Mouse (Mus musculus): Measurements from ENCODE around the gene Hcn3. TPM values are rescaled to one million over a fixed set of nuclear protein-coding genes. Genes with fewer than 3 reads are reported as not detected.

Hcn3 gene
- total RNA-seq (2017), result 0.25 and 0.47 TPM in 2 replicates

DNA sequence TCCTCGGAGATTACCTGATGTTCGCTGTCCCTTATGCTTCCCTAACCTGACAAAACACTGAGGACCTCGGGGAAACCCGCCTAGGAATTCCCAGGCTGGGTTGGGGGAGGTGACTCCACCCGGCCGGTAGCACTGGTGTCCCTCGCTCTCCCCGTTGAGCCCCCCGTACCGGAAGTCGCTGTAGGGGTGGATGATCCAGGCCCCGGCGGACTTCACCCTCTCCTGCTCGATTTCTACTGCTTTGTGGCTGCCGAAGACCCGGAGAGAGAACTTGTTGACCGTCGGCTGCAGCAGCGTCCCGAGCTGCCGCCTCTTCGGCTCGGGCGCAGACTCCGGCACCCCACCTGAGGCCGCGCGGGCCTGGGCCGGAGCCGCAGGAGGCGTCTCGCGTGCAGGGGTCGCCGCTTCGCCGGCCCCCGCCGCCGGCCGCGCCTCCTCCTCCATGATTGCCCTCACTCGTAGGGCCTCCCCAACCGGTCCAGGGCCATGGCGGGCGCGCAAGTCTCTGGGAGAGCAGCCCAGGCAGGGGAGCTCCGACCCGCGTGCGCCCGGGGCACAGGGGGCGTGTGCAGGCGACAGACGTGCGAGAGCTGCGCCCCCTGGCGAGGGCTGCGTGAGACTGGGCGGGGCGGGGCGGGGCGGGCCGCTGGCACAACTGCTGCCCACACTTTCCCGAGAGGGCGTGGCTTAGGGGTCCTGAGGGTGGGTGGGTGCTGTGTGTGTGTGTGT is at the start of gene Hcn3:
Gene Hcn3 (minus strand): TSS at position 581 of the 729 bp plus-strand sequence.
- ATAC-seq (ENCODE audit: extremely low read depth, insufficient number of reproducible peaks, low FRiP score, poor library complexity, severe bottlenecking), result peak; percentile 35; the same call in 1 of the 2 replicates

DNA sequence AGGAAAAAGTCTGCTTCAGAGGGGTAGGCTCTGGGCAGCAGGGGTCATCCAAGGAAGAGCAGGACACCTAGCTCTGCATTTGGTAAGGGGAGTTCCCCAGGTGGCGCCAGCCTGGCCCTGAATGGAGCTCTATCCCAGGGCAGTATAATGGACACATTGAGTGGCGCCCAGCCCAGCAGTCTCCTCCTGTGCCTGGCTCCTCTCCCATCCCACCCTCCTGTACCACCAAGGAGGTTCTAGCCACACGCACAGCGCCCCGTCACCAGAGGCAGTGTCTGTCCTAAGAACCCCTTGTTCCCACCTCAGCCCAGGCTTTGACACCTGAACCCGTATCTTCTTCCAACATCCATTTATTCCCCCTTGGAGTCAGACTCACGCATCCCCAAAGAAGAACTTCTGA is 49.7 kb upstream of the Hcn3 start:
- ATAC-seq (ENCODE audit: extremely low read depth, insufficient number of reproducible peaks, low FRiP score, poor library complexity, severe bottlenecking), result no peak

DNA sequence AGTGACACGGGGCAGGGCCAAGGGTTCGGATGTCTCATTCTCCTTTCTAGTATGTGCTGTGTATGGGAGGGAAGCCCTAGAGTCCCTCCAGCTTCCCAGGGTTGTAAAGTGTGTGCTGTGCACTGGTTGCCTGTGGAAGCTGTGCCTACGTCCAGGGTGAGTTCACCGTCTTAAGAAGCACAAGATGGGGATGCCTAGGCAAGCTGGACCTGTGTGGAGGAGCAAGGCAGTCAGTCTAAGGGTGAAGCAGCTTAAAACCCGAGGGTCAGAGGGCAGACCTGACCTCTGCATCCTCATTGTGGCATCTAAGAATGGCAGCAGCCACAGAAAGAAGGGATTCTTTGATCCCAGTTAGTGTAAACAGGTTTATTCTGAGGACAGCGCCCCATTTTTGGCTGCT is 48.7 kb upstream of the Hcn3 start:
- no peak for ATAC-seq (ENCODE audit: extremely low read depth, insufficient number of reproducible peaks, low FRiP score, poor library complexity, severe bottlenecking)

DNA sequence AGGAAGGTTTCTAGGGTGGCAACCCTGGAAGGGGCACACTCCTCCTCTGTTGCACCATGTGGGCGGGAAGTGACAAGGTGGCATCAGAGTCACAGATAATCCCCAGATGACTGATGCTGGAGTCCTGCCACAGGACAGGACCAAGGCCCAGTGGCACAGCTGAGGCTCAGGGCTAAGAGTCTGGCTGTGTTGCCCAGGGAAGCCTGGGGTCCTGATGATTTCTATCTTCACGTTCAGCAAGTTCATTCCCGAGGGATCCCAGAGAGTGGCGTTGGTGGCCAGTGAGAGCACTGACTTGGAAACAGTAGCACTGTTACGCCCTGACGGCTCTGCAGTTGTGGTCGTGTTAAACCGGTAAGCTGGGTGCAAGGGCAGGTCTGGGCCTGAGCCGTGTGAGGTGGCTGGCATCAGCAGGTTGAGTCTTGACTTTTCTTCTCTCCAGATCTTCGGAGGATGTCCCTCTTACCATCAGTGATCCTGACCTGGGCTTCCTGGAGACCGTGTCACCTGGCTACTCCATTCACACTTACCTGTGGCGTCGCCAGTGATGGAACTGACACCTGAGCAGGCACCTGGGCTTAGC is 48.2 kb upstream of the Hcn3 start:
- no peak for ATAC-seq (ENCODE audit: extremely low read depth, insufficient number of reproducible peaks, low FRiP score, poor library complexity, severe bottlenecking)

DNA sequence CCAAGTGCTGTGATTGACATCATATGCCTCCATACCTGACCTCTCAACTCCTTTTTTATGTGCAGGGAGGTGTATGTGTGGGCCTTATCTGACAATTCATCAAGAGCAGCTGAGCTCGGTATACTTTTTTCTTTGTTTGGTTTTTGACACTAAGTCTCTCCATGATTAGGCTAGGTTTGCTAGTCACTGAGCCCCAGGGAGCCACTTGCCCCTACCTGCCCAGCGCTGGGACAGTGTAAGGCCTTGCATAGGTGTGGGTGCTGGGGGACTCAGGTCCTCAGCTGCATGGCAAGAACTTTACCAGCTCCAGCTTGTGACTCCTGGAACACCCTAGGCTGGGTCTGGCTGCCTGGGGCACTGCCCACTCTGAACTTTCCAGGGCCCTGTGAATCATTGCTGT is 46.7 kb upstream of the Hcn3 start:
- ATAC-seq (ENCODE audit: extremely low read depth, insufficient number of reproducible peaks, low FRiP score, poor library complexity, severe bottlenecking), result no peak

DNA sequence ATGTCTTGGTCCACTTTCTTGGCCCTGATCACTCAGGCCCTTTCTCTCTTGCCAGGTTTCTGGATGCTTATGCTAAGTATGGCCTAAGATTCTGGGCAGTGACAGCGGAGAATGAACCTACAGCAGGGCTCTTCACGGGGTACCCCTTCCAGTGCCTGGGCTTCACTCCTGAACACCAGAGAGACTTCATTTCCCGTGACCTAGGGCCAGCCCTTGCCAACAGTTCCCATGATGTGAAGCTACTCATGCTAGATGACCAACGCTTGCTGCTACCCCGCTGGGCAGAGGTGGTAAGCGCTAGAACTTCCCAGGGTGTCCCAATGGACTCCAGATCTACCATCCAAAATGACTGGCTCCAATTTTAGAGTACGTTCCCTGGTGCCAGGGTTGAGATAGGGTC is 46.1 kb upstream of the Hcn3 start:
- no peak for ATAC-seq (ENCODE audit: extremely low read depth, insufficient number of reproducible peaks, low FRiP score, poor library complexity, severe bottlenecking)

DNA sequence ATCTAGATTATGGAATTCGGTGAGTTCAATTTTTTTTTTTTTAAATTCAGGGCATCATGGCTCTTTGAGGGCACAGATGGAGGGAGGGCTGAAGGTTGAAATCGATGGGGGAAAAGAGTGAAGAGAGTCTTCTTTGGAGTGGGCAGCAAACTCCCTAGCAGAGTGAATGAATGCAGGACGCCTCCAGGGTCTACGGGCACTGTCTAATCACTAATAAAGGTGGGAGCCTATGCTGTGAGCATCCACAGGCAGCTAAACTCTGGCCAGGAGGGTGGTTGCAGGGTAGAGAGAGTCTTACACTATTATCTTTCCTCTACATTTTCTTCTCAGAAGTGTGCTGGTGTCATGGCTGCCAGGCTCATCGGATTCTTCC is 43.1 kb upstream of the Hcn3 start:
- no peak for ATAC-seq (ENCODE audit: extremely low read depth, insufficient number of reproducible peaks, low FRiP score, poor library complexity, severe bottlenecking)

DNA sequence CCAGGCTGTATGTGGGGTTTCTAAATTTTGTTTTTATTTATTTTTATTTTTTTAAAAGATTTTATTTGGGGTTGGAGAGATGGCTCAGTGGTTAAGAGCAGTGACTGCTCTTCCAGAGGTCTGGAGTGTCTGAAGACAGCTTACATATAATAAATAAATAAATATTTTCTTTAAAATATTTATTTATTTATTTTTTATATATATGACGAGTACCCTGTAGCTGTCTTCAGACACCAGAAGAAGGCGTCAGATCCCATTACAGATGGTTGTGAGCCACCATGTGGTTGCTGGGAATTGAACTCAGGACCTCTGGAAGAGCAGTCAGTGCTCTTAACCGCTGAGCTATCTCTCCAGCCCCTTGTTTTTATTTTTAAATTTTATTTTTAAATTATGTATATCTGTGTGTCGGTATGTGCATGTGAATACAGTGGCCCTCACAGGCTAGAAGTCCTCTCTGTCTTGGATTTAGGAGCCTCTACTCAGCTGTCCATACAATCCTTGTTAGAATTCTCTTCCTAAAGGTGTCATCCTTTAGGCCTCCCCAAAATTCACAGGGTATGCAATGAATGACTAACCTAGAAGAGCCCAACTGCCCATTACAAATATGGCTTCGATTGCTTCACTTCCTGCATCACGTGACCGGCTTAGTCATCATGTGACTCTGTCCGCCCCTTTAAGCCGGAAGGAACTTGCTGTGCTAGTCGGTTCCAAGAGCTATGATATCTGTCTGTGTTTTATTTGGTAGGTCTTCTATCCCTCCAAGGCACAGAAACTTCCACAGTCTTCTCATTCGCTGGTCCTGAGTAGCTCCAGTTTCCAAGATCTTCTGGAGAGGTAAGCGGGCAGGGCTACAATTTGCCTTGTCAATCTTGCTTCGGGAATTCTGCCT is 42.5 kb upstream of the Hcn3 start, which contains the start of gene Gba:
Gene Gba (plus strand): TSS at position 676 of the 889 bp plus-strand sequence.
- peak; percentile 93 for ATAC-seq (ENCODE audit: extremely low read depth, insufficient number of reproducible peaks, low FRiP score, poor library complexity, severe bottlenecking)

DNA sequence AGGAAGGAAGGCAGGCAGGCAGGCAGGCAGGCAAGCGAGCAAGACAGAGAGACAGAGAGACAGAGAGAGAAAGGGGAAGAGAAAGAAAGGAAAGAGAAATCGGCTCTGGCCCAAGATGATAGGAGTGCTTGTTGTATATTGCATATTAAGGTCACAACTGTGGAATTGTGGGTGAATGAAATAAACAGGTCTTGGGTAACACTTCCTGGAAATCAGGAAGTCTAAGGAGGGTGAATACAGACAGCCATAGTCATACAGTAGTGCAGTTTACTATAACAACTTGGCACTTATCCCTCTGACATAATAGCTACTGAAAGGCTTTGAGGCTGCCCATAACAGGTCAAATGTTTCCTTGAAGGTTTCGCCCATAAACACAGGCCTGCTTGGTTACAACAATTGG is 39.8 kb upstream of the Hcn3 start:
- no peak for ATAC-seq (ENCODE audit: extremely low read depth, insufficient number of reproducible peaks, low FRiP score, poor library complexity, severe bottlenecking)

DNA sequence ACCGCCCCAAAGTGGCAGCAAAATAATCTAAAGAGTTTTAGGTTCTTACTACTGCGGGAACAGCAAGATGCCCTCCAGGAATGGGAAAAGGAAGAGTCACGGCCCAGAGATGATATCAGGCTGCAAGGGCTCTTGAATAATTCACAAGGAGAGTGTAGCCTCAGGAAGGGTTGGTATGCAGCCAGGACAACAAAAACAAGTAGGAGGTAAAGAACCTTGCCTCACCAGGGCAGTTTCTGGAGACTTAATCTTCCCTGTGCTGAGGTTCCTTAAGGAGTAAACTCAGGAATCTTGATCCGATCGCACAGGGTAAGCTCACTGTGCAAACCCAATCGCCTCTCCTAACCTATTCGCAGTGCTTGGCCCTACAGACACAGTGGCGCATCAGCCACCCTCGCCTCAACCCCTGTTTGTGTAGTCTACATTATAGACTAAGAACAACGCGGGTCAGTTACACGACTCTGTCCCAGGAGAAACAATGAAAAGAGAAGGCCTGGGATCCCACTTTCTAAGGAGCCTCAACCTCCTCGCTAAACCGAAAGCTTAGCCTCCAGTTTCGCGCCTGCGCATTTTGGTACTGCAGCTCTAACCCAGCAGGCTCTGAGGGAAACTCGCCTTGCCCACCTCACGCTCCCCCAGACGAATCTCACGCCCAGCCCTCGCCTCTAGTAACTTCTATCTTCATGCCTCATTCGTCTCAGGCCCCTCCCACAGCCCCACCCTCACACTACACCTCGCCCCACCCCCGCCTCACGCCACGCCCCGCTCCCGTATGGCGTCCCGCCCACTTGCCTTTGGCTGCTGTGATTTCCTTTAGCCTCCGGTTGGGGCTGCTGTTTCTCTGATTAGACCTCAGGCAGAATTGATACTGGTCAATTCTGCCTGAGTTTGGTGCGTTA is 36.2 kb upstream of the Hcn3 start:
- ATAC-seq (ENCODE audit: extremely low read depth, insufficient number of reproducible peaks, low FRiP score, poor library complexity, severe bottlenecking), result peak; percentile 92

DNA sequence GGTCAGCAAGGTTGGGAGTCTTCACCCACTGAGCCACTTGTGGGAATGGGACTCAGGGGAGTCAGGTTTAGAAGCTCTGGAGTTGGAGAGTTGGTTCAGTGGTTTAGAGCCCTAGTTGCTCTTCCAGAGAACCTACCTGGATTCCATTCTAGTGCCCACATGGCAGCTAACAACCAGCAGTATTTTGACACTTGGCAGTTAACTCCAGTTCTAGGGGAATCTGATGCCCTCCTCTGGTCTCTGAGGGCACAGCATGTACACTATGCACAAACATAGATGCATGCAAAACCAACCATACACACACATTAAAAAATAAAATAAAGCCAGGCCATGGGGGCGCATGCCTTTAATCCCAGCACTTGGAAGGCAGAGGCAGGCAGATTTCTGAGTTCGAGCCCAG is 33.9 kb upstream of the Hcn3 start:
- ATAC-seq (ENCODE audit: extremely low read depth, insufficient number of reproducible peaks, low FRiP score, poor library complexity, severe bottlenecking), result no peak

DNA sequence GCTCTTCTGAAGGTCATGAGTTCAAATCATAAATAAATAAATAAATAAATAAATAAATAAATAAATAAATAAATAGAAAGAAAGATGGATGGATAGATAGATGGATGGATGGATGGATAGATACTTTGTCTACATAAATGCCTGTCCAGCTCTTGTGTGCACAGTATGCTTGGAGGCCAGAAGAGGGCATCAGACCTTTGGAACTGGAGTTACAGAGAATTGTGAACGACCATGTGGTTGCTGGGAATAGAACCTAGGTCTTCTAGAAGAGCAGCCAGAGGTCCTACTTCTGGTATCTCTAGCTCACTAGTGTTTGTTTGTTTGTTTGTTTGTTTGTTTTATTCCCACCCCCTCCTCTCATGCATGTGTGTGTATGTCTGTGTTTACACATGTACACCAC is 33.4 kb upstream of the Hcn3 start:
- no peak for ATAC-seq (ENCODE audit: extremely low read depth, insufficient number of reproducible peaks, low FRiP score, poor library complexity, severe bottlenecking)

DNA sequence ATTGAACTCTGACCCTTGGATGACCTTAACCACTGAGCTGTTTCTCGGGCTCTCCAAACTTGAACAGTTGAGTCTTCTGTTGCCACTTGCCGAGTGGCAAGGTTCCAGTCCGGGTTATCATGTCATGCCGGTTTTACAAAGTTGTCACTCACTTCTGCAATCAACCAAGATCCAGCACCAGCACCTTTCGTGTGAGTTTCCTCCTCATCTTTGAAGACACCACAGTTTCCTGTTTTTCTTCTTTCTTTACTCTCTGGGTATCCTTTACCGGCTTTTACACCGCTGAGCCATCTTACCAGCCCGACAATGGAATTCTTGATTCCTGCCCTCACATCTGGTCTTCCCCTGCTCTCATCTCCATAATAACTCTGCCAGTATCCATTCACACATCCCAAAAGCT is 30.4 kb upstream of the Hcn3 start:
- peak; percentile 25; the same call in 1 of the 2 replicates for ATAC-seq (ENCODE audit: extremely low read depth, insufficient number of reproducible peaks, low FRiP score, poor library complexity, severe bottlenecking)

DNA sequence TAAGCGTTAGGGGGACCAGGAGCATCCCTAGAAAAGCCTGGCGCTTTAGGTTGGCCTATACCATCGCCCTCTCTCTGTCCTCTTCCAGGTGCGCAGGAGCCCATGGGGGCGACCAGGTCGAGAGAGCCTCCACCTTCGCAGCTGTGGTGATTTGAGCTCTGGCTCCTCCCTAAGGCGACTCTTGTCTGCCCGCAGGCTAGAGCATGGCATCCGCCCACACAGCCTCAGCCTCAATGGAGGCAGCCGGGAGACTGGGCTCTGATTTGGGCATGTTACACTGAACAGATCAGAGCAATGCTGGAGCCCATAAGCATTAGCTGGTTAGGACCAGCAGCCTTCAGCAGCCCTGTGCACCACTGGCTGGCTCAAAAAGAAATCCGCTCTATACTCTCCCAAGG is 28.5 kb upstream of the Hcn3 start:
- no peak for ATAC-seq (ENCODE audit: extremely low read depth, insufficient number of reproducible peaks, low FRiP score, poor library complexity, severe bottlenecking)

DNA sequence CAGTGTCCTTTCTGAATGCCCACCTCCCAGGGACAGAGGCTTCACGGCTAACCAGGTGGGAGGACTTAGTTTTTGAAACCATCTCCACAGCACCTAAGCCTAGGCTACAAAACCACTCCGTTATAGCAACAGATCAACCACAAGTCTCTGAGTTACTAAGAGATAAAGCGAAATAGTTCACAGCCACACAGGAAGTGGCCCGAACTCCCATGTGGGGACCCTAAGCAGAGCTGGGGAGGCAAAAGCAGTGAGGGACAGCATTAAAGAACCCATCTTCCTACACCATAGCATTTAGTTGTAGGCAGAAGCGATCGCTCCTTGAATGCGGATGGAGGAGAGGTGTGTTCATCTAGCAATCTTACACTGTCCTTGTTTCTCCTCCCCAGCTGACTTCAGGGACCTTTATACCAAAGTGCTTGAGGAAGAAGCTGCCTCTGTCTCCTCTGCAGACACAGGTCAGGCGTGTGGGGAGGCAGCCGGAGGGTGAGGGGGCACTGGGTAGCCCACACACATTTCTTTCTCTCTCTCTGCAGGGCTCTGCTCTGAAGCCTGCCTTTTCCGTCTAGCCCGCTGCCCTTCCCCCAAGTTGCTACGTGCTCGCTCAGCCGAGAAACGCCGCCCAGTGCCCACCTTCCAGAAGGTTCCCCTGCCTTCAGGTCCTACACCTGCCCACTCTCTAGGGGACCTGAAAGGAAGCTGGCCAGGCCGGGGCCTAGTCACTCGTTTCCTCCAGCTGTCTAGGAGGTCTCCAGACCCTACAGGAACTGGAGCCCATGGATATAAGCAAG is 27.9 kb upstream of the Hcn3 start:
- ATAC-seq (ENCODE audit: extremely low read depth, insufficient number of reproducible peaks, low FRiP score, poor library complexity, severe bottlenecking), result no peak

DNA sequence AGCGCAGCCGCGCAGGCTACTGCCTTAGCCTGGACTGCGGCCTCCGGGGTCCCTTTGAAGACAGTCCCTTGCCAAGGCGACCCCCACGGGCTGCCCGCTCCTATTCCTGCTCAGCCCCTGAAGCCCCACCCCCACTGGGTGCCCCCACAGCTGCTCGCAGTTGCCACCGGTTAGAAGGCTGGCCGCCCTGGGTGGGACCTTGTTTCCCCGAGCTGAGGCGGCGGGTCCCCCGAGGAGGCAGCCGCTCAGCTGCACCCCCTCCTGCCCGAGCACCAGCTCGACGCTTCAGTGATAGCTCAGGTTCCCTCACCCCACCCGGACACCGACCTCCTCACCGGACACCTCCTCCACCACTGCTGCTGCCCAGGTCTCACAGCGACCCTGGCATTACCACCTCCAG is 27.2 kb upstream of the Hcn3 start:
- no peak for ATAC-seq (ENCODE audit: extremely low read depth, insufficient number of reproducible peaks, low FRiP score, poor library complexity, severe bottlenecking)

DNA sequence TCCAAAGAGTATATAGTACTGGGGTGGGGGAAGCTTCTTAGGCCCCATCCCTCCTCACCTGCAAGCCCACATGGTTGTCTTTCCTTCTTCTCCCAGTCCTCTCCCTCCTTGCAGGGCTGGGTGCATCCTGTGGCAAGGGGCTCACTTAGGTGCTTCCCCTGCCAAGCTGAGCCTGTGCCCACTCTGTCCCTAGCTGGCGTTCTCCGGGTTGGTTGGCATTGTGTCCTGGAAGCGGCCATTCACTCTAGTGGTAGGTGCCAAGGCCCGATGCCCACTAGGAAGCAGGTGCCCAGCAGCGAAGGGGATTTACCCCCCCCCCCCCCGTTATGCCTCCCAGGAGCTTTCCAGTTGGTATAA is 23.9 kb upstream of the Hcn3 start:
- no peak for ATAC-seq (ENCODE audit: extremely low read depth, insufficient number of reproducible peaks, low FRiP score, poor library complexity, severe bottlenecking)
